Mouse (Mus musculus) ES-CJ7 (cell line): ENCODE results near the gene Tex19.2.
"Not testable (repeated sequence)": the region's sequence is repeated elsewhere in the genome, so short reads cannot be mapped to it uniquely, and the experiment has no call there.

Experiments used
- DNase-seq: peaks from one replicate; pipeline ENCODE4 v3.0.0; 2011; ENCODE audit warnings: low read depth, low spot score

The Tex19.2 gene

DNA sequence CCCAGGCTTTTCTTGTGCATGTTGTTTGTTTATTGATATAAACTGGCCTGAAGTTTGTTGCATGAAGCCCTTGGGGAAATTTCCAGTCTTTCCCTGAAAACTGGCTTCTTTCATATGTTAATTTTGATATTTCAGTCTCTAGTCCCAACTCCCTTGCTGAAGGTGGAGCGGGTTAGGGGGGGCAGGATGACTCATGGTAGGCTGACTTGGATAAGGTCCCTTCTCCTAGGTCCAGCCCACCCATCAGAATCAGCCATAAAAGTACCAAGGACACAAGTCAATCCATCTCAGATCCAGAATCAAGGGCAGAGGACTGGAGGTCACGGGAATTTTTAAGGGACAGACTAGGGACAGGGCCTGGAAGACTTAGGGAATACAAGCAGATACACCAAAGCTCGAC is 7.4 kb downstream of the Tex19.2 start:
- no peak for DNase-seq

DNA sequence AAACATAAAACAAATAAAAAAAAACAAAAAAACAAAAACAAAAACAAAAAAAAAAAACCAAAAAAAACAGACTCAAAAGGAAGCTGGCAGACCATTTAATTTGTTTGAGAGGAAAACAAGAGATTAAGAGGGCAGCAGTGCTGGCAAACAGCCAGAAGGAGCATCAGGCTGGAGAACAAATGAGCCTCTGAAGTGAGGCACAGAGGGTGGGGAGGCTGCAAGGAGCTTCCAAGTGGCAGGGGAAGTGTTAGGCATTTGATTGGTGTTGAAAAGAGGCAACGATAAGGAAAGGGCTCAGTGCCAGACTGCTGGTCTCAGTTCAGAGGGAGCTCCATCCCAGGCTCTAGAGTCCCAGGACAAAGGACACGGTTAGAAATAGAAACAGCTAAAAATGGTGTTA is 8.5 kb downstream of the Tex19.2 start:
- no peak for DNase-seq

DNA sequence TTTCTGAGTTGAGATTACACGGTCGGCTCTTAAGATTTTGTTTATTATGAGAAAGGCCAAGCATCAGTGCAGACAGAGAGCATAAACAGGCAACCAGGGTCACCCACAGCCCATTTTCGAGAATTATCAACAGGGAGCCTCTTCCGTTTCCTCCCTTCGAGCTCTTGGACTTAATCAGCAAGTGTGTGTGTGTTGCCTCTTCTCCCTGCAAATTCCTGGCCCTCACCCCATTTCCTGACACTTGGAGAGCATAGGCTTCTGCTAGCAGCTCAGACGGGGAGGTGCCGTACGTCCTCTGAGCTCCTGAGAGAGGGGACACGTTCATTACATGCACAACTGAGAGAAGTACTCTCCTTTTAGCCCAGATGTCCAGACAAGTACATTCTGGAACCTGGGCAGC is 10.4 kb downstream of the Tex19.2 start:
- DNase-seq, result no peak

DNA sequence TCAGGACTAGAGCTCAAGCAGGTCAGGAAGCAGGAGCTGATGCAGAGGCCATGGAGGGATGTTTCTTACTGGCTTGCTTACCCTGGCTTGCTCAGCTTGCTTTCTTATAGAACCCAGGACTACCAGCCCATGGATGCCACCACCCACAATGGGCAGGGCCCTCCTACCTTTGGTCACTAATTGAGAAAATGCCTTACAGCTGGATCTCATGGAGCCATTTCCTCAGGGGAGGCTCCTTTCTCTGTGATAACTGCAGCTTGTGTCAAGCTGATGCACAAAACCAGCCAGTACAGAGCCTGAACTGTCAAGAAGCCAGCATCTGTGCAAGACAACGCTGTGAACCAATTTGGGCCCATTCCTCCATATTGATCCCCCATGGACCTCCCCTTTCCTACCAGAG is 11.2 kb downstream of the Tex19.2 start:
- DNase-seq, result not testable (repeated sequence)

DNA sequence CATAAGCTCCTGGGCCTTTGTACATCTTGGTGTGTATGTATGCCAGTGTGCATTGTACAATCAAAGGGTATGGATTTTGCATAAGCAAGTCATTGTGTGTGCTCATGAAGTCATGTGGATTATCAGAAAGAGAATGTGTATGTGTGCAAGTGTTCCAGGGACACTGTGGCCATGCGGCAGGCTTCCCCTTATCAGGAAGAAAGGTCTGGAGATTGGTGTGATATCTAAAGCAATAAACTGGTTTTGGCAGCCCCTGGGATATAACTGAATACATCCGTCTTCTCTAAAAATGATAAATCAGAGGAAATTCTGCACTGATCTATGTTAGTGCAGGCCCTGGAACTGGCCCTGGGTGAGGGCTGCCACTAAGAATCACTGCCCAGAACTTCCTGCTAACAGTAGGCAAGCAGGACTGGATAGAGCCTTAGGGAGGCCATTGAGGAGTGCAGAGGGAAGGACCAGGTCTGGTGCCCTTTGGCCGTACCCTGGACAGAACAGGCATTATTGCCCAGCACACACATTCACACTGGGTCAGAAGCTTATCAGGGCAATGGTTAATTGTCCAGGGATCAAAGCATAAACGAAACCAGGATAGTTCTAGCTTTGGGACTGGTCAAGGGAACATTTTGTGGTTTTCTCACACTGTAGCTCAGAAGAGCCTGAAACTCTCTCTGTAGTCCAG is 17.2 kb downstream of the Tex19.2 start:
- no peak for DNase-seq

DNA sequence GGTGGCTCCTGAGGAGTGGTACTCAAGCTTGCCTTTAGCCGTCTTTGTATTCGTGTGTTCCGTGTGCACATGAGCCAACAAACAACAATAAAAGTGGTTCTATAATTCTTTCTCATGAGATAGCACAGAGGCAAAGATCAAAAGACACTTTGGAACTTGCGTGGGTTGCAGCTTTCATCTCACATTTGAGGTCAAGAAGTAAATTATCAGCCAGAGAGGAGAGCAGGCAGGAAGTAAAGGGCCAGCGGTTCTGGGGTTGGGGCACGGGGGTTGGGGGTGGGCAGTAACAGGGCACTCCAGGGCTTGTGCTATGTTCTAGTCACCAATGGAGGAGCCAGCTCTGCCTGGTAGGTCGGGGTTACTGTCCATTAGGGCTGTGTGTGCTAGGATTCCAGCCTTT is 17.8 kb downstream of the Tex19.2 start:
- no peak for DNase-seq

DNA sequence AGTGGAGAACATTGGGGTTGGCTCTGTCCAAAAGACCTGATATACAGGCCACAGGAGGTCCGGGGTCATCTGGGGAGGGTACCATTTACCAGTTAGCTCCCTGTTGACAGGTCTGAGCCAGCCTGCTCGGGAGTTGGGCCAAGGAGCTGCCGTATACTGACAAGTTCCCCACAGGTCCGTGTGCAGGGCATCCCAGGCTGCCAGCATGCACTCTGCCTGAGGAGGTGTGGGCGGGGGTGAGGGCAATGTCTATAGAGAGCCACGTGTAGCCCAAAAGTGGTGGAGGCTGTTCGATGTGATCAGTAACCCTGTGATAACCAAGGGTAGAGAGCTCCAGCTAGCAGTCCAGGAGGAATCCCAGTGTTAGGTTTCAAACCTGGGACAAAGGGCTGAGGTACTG is 18.7 kb downstream of the Tex19.2 start:
- DNase-seq, result no peak

DNA sequence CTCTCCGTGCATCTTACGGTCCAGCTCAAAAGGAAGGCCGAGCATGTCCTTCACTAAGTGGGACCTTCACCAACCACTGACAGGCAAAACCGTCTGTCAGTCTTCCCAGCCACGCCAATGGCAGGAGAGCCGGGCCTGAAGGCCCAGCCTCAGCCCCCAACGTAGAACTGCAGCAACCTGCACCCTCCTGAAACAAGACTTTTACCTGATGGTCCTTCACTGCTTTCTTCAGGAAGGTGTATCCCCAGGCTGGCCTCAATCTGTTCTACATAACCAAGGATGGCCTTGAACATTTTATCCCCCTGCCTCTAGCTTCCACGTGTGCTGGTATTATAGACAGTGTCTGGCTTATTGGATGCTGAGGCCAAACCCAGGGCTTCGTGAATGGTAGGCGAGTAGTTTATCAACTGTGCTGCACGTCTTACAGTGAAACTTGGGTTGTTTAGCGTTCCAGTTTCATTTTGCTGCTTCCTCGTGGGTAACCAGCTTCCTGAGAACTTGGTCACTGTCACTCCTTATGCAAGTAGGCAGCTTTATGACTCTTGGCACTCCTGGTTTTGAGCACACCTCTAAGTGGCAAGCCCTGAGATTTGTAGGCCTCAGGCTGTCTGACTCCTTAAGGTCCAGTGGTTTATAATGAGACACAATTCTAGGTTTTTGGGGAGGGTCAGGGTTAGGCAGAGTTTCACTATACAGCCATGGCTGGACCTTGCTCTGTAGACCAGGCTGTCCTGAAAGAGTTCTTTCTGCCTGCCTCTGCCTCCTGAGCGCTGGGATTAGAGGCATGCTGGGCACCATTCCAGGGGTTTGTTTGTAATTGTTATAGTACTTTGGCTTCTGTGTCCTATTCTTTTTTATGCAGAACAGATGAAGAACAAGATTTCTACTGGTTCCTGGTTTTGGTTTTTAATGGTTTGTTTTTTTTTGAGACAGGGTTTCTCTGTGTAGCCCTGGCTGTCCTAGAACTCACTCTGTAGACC is 25.6 kb downstream of the Tex19.2 start:
- DNase-seq, result no peak

DNA sequence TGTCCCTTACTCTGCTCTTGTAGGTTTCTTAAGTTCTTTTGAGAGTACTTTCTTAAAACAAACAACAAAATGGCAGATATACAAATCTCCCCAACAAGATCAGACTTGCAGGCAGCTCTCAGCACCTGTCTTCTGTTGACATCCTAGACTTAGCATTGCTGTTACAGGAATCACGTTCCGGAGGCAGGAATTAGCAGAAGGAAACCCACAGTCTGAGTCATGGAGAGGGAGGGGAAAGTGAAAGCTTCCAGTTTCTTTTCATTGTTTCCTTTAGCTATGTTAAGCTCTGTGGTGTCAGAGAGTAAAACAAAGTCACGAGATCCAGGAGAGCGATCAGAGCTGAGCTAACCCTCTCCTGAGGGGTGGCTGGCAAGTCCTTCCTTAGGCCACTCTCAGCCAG is 27.5 kb downstream of the Tex19.2 start:
- DNase-seq, result no peak

DNA sequence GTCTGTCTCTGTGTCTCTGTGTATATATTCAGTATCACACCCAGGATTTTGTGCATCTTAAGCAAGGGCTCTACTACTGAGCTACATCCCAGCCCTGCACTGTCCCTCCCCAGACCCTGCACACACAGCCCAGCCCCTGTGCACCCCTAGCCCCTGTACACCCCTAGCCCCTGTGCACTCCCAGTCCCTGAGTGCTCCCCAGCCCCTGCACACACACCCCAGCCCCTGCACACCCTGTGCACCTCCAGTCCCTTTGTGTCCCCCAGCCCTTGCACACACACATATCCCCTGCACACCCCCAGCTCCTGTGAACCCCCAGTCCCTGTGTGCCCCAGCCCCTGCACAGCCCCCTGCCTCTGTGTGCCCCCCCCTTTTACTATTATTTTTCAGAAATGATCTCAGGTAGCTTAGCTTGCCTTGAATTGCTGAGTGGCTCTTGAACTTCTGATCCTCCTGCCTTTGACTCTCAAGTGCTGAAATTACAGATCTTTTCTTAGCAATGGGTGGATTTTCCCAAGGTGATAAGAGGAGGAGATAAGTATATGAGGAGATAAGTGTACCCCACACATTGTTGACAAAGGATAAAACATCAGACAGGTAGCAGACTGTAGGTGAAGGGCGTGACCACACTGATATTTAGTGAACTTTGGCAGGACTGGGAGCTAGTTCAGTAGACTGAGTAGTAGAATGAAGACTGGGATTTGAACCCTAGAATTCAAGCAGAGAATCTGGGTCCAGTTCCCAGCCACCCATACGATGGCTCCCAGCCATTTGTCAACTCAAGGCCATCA is 28.5 kb downstream of the Tex19.2 start:
- DNase-seq, result no peak

DNA sequence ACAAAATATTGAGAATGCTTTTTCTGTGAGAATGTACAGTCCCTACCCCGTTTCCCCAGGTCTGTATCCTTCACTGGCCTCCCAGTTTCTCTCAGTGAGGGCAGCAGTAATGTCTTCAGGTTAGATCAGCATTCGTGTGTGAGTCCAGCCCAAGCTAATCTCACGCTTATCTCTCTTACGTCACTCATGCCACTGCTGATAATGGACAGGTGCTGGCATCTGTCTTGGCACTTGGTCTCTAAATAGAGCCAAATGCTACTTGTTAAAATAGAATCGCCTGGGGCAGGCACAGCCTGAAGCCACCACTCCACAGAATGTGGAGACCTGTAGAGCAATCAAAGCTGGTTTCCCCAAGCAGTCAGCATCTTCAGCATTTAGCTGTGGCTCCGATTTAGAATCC is 29.5 kb downstream of the Tex19.2 start:
- no peak for DNase-seq

DNA sequence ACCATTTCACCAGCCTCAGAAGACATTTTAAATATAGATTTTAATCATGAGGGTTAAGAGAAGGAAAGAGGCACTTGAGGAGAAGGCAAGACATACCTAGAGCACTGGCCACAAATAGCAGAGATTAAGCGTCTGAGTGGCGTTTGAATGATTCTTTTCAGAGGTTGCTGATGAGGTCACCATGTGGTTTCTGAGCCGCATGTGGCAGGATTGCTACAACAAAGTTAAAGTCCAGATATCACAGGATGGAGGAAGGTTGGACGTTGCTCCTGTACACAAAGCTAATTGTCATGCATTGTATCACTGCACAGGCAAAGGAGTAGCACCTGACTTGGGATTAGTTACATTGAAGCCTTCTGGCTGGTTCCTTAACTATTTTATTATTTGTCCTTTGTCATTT is 32.2 kb downstream of the Tex19.2 start:
- DNase-seq, result no peak

DNA sequence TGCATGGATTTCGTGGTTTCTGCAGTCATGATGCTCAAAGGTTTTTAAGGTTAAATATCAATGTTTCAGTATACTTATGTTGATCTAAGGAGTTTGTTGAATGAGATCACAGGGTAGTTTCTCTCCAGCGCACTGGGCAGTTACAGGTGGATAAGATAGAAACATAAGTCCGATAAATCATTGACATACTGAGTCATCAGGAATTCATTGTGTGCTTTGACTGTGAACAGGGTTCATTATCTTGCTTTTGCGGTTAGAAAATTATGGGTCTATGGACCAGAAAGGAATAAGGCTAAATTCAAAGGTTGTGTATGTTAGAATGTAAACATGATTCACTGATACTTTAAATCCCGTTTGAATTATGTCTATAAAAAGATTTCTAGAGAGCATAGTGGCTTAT is 33.3 kb downstream of the Tex19.2 start:
- DNase-seq, result no peak

DNA sequence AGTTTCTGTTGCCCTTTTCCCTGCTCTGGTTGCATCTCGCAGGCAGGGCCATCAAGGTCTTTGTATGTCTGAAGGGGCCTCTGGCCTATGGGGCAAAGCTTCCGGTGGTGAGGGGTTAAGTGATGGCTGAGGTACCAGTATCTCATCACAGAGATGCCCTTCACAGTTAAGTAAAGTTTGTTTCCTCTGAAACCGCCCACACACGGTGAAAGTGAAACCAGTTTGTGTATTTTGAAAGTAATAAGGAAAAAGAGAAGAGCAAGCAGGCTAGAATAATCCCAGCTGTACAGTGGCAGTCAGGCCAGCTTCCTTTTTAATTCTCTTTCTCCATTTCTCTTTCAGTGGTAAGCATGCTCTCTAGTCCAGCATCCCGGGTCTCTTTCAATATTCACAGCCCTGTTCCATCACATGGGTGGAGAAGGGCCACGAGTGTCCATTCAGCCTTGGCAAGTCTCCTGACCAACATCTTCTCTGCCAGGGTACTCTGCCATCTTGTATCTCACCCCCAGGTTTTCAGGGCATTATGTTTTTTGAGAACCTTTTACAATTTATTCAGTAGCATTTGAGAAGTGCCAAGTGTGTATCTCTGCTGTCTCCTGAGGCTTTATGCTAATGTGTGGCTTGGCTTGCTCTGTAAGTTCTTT is 35.5 kb downstream of the Tex19.2 start:
- no peak for DNase-seq

DNA sequence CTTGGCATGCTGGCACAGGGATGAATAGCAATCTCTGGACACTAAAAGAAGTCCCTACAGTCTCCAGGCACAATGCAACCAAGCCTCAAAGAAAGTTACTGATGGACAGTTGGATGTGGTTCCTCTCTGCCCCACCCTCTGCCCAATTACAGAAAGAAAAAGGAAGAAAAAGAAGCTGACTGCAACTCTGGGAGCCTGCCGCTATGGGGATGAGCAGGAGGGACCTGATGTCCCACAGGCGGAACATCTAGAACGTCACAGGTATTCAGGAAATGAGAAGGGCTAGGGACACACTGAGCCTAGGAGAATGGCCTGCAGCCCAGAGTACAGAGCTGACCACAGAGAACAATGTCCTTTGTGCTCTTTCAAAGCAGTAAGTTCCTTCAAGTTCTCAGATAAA is 36.2 kb downstream of the Tex19.2 start:
- no peak for DNase-seq

DNA sequence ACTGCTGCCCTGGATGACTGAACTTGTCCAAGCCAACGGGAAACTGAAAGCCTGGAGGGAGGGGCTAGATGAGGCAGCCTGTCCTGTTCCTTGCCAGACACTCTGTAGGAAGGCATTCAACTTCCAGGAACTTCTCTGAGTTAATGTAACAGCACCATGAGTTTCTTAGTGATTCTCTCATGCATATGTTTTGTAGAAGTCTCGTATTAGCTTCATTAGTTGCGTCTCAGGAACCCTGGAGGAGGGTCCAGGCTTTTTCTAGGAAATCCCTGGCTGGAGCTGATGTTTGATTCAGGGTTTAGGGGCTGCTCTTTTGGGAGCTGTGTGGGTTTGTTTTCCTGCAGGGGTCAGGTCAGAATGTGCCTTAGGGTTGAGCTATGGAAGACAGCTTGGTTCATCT is 37.4 kb downstream of the Tex19.2 start, which contains the start of gene Sectm1a:
Sectm1a (minus strand) TSS at position 101 of the 400 bp plus-strand sequence.
- DNase-seq, result no peak

DNA sequence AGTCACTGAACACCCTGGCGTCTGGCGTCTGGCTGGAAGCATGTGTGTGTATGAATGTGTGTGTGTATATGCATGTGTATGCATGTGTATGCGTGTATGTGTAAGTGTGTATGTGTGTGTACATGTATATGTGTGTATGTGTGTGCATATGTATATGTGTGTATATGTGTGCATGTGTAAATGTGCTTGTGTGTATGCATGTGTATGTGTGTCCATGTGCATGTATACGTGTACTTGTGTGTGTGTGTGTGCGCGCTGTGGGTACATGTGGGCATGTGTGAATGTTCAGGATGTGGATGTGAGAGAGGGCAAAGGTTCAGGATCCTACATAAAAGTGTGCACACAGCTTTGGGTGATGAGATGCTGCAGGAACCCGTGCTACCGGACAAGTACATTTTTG is 38.1 kb downstream of the Tex19.2 start:
- DNase-seq, result no peak

DNA sequence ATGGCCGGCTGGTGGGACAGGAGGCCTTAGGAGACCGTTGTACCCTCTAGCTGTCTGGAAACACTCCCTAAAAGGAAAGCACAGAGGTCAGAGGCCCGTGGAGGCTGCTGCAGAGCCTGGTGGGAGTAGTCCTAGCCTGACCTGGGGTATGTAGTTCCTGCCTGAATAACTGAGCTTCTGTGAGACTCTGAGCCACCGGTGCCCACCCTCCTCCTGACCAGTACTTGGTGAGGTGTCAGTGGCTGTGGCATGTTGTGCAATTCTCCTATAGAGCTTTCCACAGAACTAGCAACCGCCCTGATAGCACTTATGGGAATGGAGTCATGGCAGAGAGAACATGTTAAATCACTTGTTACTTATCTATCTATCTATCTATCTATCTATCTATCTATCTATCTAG is 42.8 kb downstream of the Tex19.2 start:
- DNase-seq, result no peak

DNA sequence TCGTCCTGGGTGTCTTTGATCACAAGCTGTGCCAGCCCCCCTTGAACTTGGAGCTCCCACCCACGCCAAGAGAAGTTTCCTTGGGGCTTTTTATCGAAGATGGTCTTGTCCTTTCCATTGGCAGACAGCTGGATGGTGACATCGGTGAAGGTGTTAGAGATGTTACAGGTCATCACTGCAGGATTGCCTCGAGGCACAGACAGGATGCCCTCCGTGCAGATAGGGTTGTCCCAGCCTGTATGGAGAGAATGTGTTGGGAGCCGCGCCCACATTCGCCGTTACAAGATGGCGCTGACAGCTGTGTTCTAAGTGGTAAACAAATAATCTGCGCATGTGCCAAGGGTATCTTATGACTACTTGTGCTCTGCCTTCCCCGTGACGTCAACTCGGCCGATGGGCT is 48.8 kb downstream of the Tex19.2 start:
- not testable (repeated sequence) for DNase-seq

DNA sequence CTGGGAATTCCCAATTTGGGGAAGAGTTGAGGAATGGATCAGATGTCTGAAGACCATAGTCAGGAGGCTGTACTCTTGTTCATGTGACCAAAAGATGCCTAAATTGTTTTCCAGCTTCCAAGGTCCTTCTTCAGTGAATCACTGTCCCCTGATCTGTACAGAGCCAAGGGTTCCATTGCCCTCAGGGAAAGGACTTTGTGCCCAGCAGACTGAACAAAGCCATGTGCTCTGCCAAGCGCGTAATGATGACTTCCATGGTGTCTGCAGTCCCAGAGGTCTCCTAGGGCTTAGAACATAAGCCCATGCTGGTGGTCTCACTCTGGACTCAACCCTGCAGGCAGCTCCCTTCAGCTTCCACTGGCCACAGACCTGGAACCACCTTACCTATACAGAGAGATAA is 50.6 kb downstream of the Tex19.2 start:
- DNase-seq, result no peak
